Mouse (Mus musculus) kidney, embryonic 14.5 days (tissue): ENCODE measurements around the gene Als2cl. TPM values are rescaled to one million over a fixed set of nuclear protein-coding genes. Genes with fewer than 3 reads are reported as not detected.

Source experiments
- ATAC-seq: fragments of 200-750 bp; cut with Nextera tagmentation; 2 replicates; pipeline ENCODE4 v1.8.0; 2017; ENCODE audit warnings: moderate number of reproducible peaks, mild to moderate bottlenecking, moderate TSS enrichment, moderate library complexity; ENCODE audit not compliant: low FRiP score, low TSS enrichment
- H3K27ac ChIP-seq: fragments of 300-500 bp; sonication (generic); 2 replicates; pipeline ENCODE4 v1.5.1; 2014; ENCODE audit warnings: low read depth, mild to moderate bottlenecking, low read length, moderate library complexity, mixed read lengths
- H3K27me3 ChIP-seq: fragments of 300-500 bp; sonication (generic); 2 replicates; pipeline ENCODE4 v1.6.1; 2014; ENCODE audit warnings: mild to moderate bottlenecking, low read length; ENCODE audit not compliant: control insufficient read depth, insufficient read depth
- H3K36me3 ChIP-seq: fragments of 300-500 bp; sonication (generic); 2 replicates; pipeline ENCODE4 v1.6.1; 2014; ENCODE audit warnings: low read length, mixed read lengths; ENCODE audit not compliant: control insufficient read depth, insufficient read depth
- H3K4me1 ChIP-seq: fragments of 300-500 bp; sonication (generic); 2 replicates; pipeline ENCODE4 v1.6.1; 2014; ENCODE audit warnings: low read length, mixed read lengths; ENCODE audit not compliant: control insufficient read depth, insufficient read depth
- H3K4me2 ChIP-seq: fragments of 300-500 bp; sonication (generic); replicated peaks from 2 replicates; pipeline ENCODE4 v1.6.1; 2014; ENCODE audit warnings: low read depth, mild to moderate bottlenecking, low read length
- H3K4me3 ChIP-seq: fragments of 300-500 bp; sonication (generic); 2 replicates; pipeline ENCODE4 v1.5.1; 2014; ENCODE audit warnings: mild to moderate bottlenecking, low read length
- H3K9ac ChIP-seq: fragments of 300-500 bp; sonication (generic); 2 replicates; pipeline ENCODE4 v1.6.1; 2014; ENCODE audit warnings: low read depth, mild to moderate bottlenecking, low read length, moderate library complexity
- H3K9me3 ChIP-seq: fragments of 300-500 bp; sonication (generic); 2 replicates; pipeline ENCODE4 v1.6.1; 2016; ENCODE audit warnings: low read length; ENCODE audit not compliant: control insufficient read depth
- WGBS: fragments of 180-500 bp; shearing (Covaris S2); extraction: QIAGEN DNeasy Blood & Tissue Kit; methylation state at CpG from one replicate; pipeline ENCODE4 v1.1.7; 2014; 5-methylcytosine and 5-hydroxymethylcytosine counted together
- microRNA-seq: library from miRNA; unstranded; fragments of <30 nt; microRNA quantifications from one replicate; pipeline ENCODE4, GENCODE M21; 2016
- polyA plus RNA-seq: library from polyadenylated mRNA; unstranded; fragments of >200 nt; fragmentation: Nextera tagmentation; extraction: Ambion mirVana; gene quantifications from 2 replicates; pipeline ENCODE4 v1.2.1, GENCODE M21; 2014

The Als2cl gene
- polyA plus RNA-seq, 1 experiment from 2014 or later = 4.1 TPM

DNA sequence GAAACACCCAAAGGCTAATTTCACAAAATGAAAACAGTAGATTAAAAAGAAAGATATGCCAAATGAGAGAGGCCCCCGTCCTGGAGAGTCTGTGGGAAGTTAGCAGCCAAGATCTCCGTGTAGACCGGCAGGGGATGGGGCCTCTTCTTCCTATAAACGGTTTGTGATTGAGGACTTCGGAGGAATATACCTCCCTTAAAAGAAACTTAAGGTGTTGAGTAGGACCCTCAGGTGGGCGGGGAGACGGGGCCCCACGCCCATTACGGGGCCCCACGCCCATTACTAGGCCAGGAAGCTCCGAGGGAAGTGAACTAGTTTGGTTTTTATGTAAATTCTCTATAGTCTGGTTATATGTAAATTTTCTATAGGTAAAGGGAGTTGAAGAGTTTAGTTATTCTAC is 66.3 kb downstream of the Als2cl start, which contains the start of gene Tdgf1:
Gene Tdgf1, minus strand, starts transcription at position 233 of the 400 bp plus-strand sequence.
- Histone ChIP-seq H3K9ac (no peak within 1 kb of the TSS), H3K4me1 (0 out of 2 replicates have a peak, but pooled peaks cover 2% of the 10 kb centered on the region)

DNA sequence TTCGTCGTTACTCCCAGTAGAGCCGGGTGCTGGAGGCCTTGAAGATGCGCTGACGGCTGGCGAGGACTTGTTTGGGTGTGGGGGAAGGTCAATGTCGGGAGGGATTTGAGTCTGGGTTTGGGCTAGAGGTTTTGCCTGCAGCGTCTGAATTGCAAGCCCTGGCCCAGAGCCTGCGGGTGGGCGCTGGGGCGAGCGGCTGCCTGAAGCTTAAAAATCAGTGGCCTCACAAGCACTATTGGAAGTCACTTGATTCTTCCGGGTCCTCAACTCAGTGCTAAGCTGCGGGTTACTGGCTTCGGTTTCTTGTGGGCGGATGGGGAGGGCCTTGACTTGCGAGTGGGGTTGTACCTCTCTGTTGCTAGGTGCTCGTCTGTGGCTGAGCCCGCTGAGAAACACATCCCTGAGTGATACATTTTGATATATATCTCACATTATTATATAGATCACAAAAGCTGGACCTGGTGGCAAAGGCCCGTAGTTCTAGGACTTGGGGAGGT is 66.9 kb downstream of the Als2cl start:
- no peaks in the 10 kb centered on the region for H3K36me3 ChIP-seq
- no peak overlapping the region for H3K9ac ChIP-seq
- peaks cover 41% of the 10 kb centered on the region for H3K27me3 ChIP-seq
- H3K9me3 ChIP-seq = no peaks in the 10 kb centered on the region
- 8% methylated on average over 20 of the region's 20 CpGs for WGBS
- no peak overlapping the region for H3K4me2 ChIP-seq
- no peak overlapping the region for H3K4me3 ChIP-seq
- 0 out of 2 replicates have a peak, but pooled peaks cover 2% of the 10 kb centered on the region for H3K4me1 ChIP-seq
- no peak overlapping the region for H3K27ac ChIP-seq
- no peak for ATAC-seq

More for the DNA sequence above, 66.3 kb downstream of the Als2cl start, which contains the start of gene Tdgf1:
- Histone ChIP-seq H3K27ac (no peak within 1 kb of the TSS), H3K27me3 (peaks cover 41% of the 10 kb centered on the region), H3K4me3 (no peak within 1 kb of the TSS), H3K36me3 (no peaks in the 10 kb centered on the region), H3K9me3 (no peaks in the 10 kb centered on the region), H3K4me2 (no peak within 1 kb of the TSS)
- 8% methylated on average over 11 of the region's 11 CpGs for WGBS
- ATAC-seq = no peak

GRCm38 (mm10) chr9:110947261-110947661 is 67.6 kb downstream of the Als2cl start:
- Histone ChIP-seq H3K27me3 (peaks cover 41% of the 10 kb centered on the region), H3K27ac (no peak overlapping the region), H3K4me1 (0 out of 2 replicates have a peak, but pooled peaks cover 2% of the 10 kb centered on the region), H3K4me2 (no peak overlapping the region), H3K4me3 (no peak overlapping the region), H3K9me3 (no peaks in the 10 kb centered on the region), H3K9ac (no peak overlapping the region), H3K36me3 (no peaks in the 10 kb centered on the region)
- no peak for ATAC-seq
- WGBS = 8% methylated on average over 6 of the region's 6 CpGs

DNA sequence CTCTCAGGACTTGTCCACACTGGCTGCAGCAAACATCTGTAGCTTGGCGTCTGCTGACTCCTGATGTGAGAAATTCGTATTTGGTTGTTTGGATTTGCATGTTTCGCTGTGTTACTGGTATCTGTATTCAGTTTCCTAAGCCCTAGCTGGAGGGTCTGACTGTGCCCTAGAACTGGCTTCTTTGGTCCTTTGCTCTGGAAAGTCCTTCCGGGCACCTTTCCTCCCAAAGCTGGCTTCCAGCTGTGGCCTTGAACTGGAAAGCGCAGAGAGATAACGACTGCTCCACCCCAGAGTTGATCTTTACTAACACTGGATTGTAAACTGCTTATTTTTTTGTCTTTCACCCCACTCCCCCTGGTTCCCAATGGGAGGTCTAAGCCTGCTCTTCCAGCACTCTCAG is 68.2 kb downstream of the Als2cl start:
- Histone ChIP-seq H3K9ac (no peak overlapping the region), H3K4me3 (no peak overlapping the region), H3K27ac (no peak overlapping the region), H3K27me3 (peaks cover 42% of the 10 kb centered on the region), H3K9me3 (no peaks in the 10 kb centered on the region), H3K36me3 (no peaks in the 10 kb centered on the region), H3K4me2 (no peak overlapping the region), H3K4me1 (0 out of 2 replicates have a peak, but pooled peaks cover 2% of the 10 kb centered on the region)
- WGBS = 42% methylated on average over 6 of the region's 6 CpGs
- ATAC-seq = no peak

GRCm38 (mm10) chr9:110948813-110949310 is 69.2 kb downstream of the Als2cl start:
- no peaks in the 10 kb centered on the region for H3K36me3 ChIP-seq
- no peak overlapping the region for H3K4me3 ChIP-seq
- H3K27ac ChIP-seq = no peak overlapping the region
- no peak overlapping the region for H3K9ac ChIP-seq
- no peak overlapping the region for H3K4me2 ChIP-seq
- peaks cover 44% of the 10 kb centered on the region for H3K27me3 ChIP-seq
- 0 out of 2 replicates have a peak, but pooled peaks cover 2% of the 10 kb centered on the region for H3K4me1 ChIP-seq
- WGBS = 55% methylated on average over 8 of the region's 8 CpGs
- ATAC-seq = no peak
- no peaks in the 10 kb centered on the region for H3K9me3 ChIP-seq

GRCm38 (mm10) chr9:110950109-110950508 is 70.4 kb downstream of the Als2cl start:
- Histone ChIP-seq H3K27ac (no peak overlapping the region), H3K4me2 (no peak overlapping the region), H3K36me3 (no peaks in the 10 kb centered on the region), H3K27me3 (peaks cover 33% of the 10 kb centered on the region), H3K4me1 (0 out of 2 replicates have a peak, but pooled peaks cover 2% of the 10 kb centered on the region), H3K9me3 (no peaks in the 10 kb centered on the region), H3K9ac (no peak overlapping the region), H3K4me3 (no peak overlapping the region)
- WGBS = 93% methylated on average over 3 of the region's 3 CpGs
- ATAC-seq = no peak

Small RNA genes within 50 kb of the gene (microRNA-seq; reads per million reads assigned to microRNA genes)
- gene Gm24269 = not detected

Other genes starting within 250 kb of the Als2cl start
- gene Nbeal2, start 225.7 kb upstream of the Als2cl start, polyA plus RNA-seq = 2.6 and 4.8 TPM in 2 replicates
- gene Ccdc12, start 223.4 kb upstream of the Als2cl start, polyA plus RNA-seq = 160 and 193 TPM in 2 replicates
- 0.96 and 1.4 TPM in 2 replicates for gene Myl3, start 138.0 kb upstream of the Als2cl start, polyA plus RNA-seq
- 27.3 and 40.9 TPM in 2 replicates for gene Pth1r, start 132.7 kb upstream of the Als2cl start, polyA plus RNA-seq
- not detected in 2 replicates for gene Prss42, start 81.7 kb upstream of the Als2cl start, polyA plus RNA-seq
- not detected in 2 replicates for gene Prss44, start 65.9 kb upstream of the Als2cl start, polyA plus RNA-seq
- gene Prss43, start 53.2 kb upstream of the Als2cl start, polyA plus RNA-seq = not detected in 2 replicates
- not detected in 2 replicates for gene Prss45, start 45.3 kb upstream of the Als2cl start, polyA plus RNA-seq
- gene Prss46, start 35.4 kb upstream of the Als2cl start, polyA plus RNA-seq = not detected in 2 replicates
- gene Prss50, start 21.9 kb upstream of the Als2cl start, polyA plus RNA-seq = 0.24 and 1.1 TPM in 2 replicates
- gene Tmie, start 243 bp downstream of the Als2cl start, polyA plus RNA-seq = 0.38 and 0.49 TPM in 2 replicates
- gene Fam240a, start 37.0 kb downstream of the Als2cl start, polyA plus RNA-seq = not detected in 2 replicates
- gene Tdgf1, start 66.3 kb downstream of the Als2cl start, polyA plus RNA-seq = not detected in 2 replicates
- 0.15 TPM in 1 of 2 replicates, not detected in the other for gene Lrrc2, start 71.7 kb downstream of the Als2cl start, polyA plus RNA-seq
- gene Rtp3, start 110.7 kb downstream of the Als2cl start, polyA plus RNA-seq = 0.32 TPM in 1 of 2 replicates, not detected in the other
- 0.31 and 0.41 TPM in 2 replicates for gene Ltf, start 139.4 kb downstream of the Als2cl start, polyA plus RNA-seq
- 0.61 and 0.83 TPM in 2 replicates for gene Ccrl2, start 177.6 kb downstream of the Als2cl start, polyA plus RNA-seq
- 29.6 and 37.8 TPM in 2 replicates for gene Lrrfip2, start 237.7 kb downstream of the Als2cl start, polyA plus RNA-seq